Mouse (Mus musculus) left cerebral cortex, adult 11 months (tissue): ENCODE measurements at regions not wholly inside any gene's neighbourhood (a gene's known extent, or its start where the extent isn't known, plus 50 kb on each side); places are given as distances from the start of the nearest gene placed in this dataset.
A peak's percentile ranks its signal among the peaks of the same experiment; 100 is the strongest.

Experiments
- DNase-seq: peaks from one replicate; pipeline ENCODE4 v3.0.0; 2022; ENCODE audit warnings: low spot score

- DNase-seq = no peak
Observed at GRCm38 (mm10) chr2:149467801-149468200, 62.9 kb downstream of the Cst10 start.

DNA sequence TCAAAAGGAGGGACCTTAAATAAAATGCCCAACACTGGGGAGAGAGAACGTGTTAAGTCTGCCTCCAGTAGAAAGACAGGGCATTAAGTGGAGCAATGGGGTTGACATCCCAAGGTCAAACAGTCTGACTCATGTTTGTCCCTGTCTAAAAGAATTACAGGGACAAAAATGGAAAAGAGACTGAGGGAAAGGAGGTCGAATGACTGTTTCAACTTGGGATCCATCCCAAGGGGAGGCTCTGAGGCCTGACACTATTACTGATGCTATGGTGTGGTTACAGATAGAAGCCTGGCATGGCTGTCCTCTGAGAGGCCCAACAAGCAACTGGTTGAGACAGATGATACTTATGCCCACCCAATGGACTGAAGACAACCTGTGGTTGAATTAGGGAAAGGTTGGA, 67.6 kb downstream of the Cst10 start:
- no peak for DNase-seq

DNA sequence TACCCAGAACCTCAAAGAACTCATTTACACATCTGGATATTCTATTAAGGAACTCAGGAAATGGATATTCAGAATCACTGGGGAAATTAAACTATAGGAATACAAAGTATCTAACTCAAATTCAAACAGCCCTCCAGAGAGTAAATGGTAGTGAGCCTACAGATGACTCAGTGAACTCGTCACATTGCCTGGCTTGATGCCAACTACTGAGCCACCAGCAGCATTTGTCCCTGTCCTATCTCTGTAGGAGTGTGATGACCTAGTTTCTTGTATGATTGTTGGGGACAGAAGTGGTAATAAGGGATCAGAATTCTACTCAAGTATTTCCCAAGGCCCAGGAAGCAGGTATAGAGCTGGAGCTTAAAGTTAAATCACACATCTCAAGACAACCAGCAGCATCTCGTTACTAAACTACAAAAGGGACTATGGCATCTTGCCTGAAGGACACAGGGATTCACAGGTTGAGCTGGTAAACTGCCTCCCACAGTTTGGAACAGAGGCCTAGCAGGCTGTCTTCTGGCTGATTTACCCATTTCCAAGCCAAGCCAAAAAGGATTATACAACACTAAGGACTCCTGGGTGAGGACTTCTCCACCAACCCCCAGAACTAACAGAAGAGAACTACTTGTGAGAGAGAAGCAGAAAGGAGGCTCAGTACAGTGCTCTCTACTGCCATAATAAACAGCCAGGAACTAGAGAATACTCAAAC, 88.6 kb downstream of the Cst10 start:
- DNase-seq = peak; percentile 4

DNA sequence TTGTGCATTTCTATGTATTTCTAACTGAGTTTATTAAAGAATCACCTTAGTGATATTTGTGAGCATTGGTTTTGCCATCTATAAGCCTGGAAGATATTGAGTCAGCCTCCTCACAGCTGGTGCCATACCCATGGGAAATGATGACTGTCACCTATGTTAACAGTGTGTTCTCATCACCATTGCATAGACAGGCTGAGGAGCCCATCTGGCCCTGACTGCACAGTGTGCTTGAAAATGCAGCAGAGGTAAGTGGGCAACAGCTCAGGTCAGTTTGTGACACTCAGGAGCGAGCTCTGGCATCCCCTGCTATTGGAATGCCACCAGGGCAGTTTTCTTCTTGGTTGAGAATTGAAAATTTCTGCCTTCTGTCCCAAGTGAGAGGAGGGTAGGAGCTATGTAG, 108.0 kb downstream of the Cst10 start:
- DNase-seq = no peak

GRCm38 (mm10) chr2:149524424-149524823, 119.6 kb downstream of the Cst10 start:
- no peak for DNase-seq

GRCm38 (mm10) chr2:149542837-149543236, 138.0 kb downstream of the Cst10 start:
- no peak for DNase-seq

DNA sequence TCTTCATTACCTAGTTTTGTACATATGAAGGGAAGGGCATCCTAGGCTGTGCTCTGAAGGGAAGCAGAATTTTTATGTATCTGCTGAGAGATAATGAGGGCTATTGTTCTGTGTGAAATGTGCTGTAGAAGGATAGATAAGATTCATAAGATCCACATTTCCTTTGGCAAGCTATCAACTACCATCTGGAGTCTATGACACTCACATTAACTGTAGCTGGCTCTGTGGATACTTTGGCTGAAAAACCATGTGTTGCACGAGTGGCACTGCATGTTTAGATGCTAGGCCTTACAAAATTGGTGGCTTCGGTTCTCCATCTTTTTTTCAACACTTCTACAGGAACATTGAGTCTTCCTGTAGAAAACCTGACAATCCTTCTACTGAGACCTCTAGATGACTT, 140.9 kb downstream of the Cst10 start:
- DNase-seq = no peak

- DNase-seq = no peak
Observed at GRCm38 (mm10) chr2:149546639-149547200, 141.9 kb downstream of the Cst10 start.

DNA sequence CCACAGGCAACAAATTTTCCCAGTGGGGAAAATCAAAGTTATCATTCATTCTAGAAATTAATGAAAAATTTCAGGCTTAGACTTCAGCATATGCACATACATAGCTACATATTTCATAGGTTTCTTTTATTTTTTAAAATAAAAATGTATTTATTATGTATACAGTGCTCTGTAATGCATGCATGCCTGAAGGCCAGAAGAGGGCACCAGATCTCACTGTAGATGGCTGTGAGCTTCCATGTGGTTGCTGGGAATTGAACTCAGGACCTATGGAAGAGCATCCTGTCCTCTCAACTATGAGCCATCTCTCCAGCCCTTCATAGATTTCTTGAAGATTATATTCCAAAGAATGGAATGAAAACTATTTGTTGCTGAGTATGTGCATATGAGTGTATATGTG, 150.4 kb downstream of the Cst10 start:
- no peak for DNase-seq

DNA sequence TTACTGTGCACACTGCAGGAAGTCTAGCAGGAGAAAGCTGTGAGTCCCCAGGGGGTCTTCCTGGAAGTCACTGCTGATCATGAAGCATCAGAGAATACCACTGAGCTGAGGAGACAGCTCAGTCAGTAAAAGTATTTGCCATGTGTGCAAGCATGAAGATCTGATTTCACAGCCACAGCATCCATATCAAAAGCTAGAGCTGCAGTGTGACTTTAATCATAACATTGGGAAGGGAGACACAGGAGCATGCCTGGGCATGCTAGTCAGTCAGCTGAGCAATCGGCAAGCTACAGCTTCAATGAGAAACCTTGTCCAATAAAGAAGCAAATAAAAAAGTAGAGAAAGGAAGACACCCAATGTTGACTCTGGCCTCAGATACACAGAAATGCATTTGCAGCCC, 168.9 kb downstream of the Cst10 start:
- no peak for DNase-seq

GRCm38 (mm10) chr2:149602581-149602980, 197.7 kb downstream of the Cst10 start:
- no peak for DNase-seq

GRCm38 (mm10) chr2:149613381-149613780, 208.5 kb downstream of the Cst10 start:
- DNase-seq = no peak

DNA sequence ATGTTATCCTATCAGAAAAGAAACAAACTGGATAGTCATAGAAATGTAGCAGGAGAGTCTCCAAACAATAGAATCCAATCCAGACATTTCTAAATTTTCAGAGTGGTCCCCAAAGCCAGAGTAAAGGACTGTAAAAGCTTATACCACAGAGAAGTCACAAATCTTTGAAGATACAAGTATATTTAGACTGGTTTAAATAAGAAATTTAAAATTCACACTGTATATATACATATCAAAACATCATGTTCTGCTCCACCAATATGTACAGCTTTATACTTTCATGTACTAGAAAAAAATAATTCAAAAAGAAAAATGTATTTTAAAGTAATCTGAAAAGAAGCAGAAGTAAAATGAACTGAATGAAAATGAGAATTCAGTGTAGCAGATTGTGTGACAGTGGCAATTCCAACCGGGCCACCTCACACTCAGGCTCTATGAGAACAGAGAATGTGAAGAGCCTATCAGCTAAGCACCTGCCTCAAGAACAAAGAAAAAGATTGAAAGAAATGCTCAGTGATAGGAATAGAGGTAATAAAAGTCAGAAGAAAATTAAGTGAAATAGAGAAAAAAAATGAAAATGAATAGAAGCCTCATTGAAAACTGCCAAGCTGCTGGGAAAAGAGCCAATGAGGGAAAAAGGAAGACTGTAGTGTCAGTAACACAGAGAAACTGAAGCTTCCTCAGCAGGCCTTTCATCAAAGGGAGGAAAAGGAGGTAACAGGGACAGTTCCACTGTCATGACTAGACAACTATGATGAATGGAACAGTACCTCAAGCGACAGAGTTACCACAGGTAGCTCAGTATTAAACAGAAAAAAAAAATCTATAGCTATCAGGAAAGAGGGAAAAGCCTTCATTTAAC, 209.5 kb downstream of the Cst10 start:
- DNase-seq = no peak

DNA sequence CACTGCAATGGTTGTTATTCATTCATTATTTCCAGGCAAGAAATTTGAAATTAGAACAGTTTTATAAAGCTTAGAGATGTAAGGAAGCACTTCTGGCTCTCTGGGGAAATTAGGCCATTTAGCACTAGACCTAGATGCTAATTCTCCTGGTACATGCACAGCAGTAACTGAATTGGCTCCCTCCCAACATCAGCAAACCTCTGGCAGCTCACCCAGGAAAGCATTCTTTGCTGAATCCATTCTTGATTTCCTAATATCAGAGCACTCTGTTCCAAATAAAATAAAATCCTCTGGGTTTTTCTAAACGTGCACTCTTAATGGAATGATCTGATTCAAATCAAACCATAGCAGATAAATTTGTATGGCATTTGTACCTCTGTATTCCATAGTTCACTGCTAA, 203.4 kb upstream of the Syndig1 start:
- no peak for DNase-seq

DNA sequence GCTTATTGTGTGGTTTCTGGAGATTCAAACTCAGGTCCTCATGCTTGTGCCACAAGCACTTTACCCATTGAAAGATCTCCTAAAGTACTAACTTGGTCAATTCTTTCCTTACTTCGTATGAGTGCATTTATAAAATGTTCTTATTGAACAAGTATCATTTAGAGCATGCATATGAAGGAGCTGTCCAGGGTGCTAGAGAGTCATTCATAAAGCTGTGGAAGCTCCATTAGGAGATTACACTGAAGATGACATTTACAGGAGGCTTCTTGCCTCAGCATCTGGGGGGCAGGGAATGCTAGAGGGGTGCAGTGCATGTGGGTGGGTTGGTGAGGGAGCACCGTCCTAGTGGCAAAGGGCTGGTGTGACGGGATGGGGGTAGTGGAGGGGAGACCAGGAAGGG, 187.8 kb upstream of the Syndig1 start:
- DNase-seq = no peak

- DNase-seq = no peak
Observed at GRCm38 (mm10) chr2:149651829-149652228, 177.2 kb upstream of the Syndig1 start.

- DNase-seq = no peak
Observed at GRCm38 (mm10) chr2:149661086-149661485, 167.9 kb upstream of the Syndig1 start.

DNA sequence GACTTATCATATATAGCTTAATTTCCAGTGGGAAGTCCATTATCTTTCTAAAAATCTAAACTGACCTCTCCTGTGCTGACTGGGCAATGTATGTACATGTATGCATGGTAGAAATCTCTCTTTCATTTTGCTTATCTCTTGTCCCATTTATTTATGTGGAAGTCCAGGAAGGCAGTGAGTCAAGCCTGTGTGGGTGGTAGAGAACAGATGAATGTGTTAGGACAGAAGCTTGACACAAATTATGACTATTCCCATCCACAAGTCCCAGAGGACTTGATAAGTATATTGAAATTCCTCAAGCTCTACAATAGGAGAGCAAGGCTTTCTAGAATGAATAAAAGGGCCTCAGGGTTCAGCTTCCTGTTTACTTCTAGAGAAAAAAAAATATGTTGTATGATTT, 164.6 kb upstream of the Syndig1 start:
- no peak for DNase-seq

DNA sequence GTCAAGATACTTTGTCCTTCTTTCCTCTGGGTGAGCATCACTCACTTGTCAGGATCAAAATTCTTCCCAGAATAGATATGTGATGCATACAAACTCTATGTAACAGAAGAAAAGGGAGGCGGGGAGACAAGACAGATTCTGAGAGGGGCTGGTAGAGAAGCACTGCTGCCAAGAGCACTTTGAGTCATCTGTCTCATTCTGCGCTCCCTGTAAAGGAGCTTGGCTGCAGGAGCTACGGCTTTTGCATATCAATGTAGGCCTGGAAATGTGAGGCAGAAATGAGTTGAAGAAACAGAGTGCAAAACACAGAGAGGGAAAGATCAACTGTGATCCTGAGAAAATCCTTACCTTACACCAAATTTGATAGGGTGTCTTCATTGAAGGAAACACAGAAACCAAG, 162.6 kb upstream of the Syndig1 start:
- DNase-seq = peak; percentile 31

GRCm38 (mm10) chr2:149671870-149672269, 157.1 kb upstream of the Syndig1 start:
- DNase-seq = no peak

DNA sequence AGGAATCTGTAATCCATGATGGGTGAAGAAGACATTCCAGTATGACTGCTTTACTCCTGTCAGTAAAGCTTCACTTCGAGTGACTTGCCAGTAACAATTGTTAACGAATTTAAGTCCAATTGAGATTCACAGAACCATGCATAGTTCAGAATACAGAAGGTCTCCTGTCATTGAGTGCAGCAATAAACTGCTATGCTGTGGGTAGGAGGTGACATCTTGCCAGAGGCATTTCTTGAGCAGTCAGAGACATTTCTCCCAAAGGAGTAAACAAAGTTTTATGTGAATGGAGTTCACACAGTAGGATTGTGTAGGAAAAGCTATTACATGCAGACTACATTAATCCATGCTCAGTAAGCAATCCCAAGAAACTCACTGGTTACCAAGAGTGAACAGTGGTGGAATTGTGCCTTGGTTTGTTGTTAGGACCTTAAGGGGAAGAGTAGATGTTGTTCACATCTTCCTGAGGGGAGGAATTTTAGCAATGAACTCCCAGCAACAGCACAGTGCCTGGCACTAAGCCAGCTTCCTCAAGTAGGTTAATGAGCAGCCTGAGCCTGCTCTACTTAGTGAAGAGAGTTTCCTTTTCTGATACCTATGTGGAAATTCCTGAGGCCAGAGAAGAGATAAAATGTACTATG, 149.1 kb upstream of the Syndig1 start:
- no peak for DNase-seq

DNA sequence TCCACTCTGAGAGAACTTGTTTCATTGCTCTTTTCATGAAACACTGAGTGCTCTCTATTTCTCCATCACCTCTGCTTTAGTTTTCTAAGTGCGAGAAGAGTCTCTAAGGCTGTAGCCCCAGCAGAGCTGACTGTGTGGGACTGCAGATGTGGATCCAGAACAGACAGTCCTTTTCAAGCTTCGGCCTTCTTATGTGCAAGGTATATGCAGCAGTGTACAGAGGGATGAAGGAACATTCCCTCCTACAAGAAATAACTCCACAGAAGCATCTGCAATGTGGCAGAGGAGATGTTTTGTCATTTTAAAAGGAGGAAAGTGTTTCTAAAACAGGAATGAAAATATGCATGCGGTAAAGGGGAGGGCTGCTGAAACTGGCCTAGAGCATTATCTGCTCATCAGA, 106.7 kb upstream of the Syndig1 start:
- DNase-seq = peak; percentile 4

DNA sequence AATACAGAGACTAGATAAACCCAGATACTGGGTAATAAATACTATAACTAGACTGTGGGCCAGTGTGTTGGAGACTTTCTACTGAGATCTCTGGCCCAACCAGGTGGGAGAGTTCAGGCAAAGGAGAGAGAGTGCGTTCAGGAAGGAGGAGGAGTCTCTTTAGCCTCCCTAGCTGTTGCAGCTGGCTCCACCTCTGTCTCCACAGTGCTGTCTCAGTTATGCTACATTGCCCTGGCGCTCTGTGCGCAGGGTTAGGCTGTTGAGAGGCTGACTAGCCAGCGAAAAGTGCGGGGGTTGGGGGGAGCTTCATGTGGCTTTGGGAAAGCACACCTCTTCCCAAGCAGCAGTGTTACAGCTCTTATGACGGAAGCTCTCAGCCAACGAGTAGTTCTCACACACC, 104.7 kb upstream of the Syndig1 start:
- no peak for DNase-seq
